Mouse (Mus musculus): ENCODE results near the gene Pdgfb. TPM values are rescaled to one million over a fixed set of nuclear protein-coding genes. Genes with fewer than 3 reads are reported as not detected.

Gene Pdgfb
- polyA plus RNA-seq, 1 experiment: 14.5 TPM

DNA sequence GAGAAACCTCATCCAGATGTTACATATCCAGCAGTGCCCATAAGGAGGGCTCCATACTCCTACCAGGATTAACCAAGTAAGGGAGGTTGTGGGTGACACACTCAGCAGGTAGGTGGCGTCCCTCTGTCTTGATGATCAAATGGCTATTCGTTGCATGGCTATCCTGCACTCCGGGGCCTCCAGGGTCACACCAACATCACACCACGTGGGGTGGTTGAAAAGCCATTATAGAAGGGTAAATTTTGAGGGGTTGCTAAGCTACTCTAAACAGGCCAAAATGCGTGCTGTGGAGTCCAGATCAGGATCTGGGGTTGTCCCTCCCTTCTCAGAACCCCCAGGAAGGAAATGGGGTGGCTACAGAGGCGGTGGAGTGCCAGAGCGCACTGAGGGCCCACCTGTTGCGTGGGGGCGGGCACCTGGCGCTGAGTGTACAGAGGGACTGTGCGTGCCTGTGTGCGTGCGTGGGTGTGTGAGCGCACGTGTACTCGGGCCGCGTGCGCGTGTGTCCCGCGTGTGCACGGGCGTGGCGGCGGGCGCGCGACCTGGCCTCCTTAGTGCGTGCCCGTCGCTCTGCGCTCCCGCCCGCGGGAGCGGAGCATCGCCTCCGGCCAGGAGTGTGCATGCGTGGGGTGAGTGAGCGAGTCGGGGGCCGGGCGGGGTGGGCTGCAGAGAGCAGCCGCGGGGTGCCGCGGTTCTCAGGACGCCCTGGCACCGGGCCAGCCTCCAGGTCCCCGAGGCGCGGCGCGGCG is 2.8 kb downstream of the Pdgfb start:
- H3K27ac ChIP-seq (ENCODE audit: insufficient read depth, low read length): no peak overlapping the region
- DNase-seq (ENCODE audit: low read depth in 1 of 2, low spot score in 2 of 2): no peak
- H3K27me3 ChIP-seq (ENCODE audit: control insufficient read depth, insufficient read depth, low read length): peaks cover 19% of the 10 kb centered on the region
- 2% methylated on average over 56 of the region's 56 CpGs for WGBS
- H3K4me3 ChIP-seq (ENCODE audit: extremely low read depth, insufficient read depth, insufficient read length): peak overlapping the region; percentile 60; the same call in 1 of the 2 replicates
- TF ChIP-seq POLR2A (IDR thresholded peaks at IDR 0.05; ENCODE audit: low read depth, low read length): no peak
- TF ChIP-seq CTCF (IDR thresholded peaks at IDR 0.05; ENCODE audit: extremely low read depth, insufficient read depth, insufficient read length, insufficient replicate concordance): no peak
- H3K4me1 ChIP-seq (ENCODE audit: control insufficient read depth, insufficient read depth, insufficient read length): peaks cover 10% of the 10 kb centered on the region; the same call in 1 of the 2 replicates
- no peaks in the 10 kb centered on the region for H3K36me3 ChIP-seq (ENCODE audit: control insufficient read depth, insufficient read depth, low read length)

DNA sequence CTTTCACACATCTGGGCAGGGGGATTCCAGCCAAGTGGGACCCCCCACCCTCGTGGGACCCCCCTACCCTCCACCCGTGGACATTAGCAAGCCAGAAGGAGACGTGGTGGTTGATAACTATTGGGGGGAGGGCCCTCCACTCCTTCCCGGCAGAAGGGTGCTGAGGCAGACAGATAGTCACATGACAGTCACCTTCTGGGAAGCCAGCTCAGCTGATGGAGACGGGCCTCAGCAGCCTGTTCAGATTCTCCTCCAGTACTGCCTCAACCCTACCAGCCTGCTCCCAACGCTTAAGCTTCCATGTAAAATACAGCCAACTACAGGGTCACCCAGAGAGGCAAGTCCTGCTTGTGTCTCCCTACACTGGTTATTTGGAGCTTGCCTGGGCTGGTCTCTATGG is 3.6 kb downstream of the Pdgfb start:
- Histone ChIP-seq H3K27me3 (ENCODE audit: control insufficient read depth, insufficient read depth, low read length) (peaks cover 19% of the 10 kb centered on the region), H3K27ac (ENCODE audit: insufficient read depth, low read length) (no peak overlapping the region), H3K36me3 (ENCODE audit: control insufficient read depth, insufficient read depth, low read length) (no peaks in the 10 kb centered on the region), H3K4me3 (ENCODE audit: extremely low read depth, insufficient read depth, insufficient read length) (no peak overlapping the region), H3K4me1 (ENCODE audit: control insufficient read depth, insufficient read depth, insufficient read length) (peaks cover 12% of the 10 kb centered on the region; the same call in 1 of the 2 replicates)
- WGBS: 54% methylated on average over 6 of the region's 6 CpGs
- TF ChIP-seq CTCF (IDR thresholded peaks at IDR 0.05; ENCODE audit: extremely low read depth, insufficient read depth, insufficient read length, insufficient replicate concordance) (no peak), POLR2A (IDR thresholded peaks at IDR 0.05; ENCODE audit: low read depth, low read length) (no peak)
- no peak for DNase-seq (ENCODE audit: low read depth in 1 of 2, low spot score in 2 of 2)

DNA sequence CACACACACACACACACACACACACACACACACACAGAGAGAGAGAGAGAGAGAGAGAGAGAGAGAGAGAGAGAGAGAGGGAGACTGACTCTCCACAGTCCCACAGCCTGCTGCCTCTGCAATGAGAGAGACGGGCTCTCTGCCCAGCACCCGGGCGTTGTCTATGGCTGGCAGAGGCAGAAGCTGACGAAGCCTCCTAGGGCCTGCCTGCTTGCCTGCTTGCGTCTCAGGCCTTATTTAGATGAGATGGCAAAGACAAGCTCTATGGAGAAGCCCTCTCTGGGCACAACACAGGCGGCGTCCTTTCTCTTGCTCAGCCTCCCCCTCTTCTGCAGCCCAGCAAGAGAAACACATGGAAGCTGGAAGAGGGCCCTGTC is 4.6 kb downstream of the Pdgfb start:
- 51% methylated on average over 7 of the region's 7 CpGs for WGBS
- 0 out of 2 replicates have a peak overlapping the region, but pooled peaks have one; percentile 25 for H3K27ac ChIP-seq (ENCODE audit: insufficient read depth, low read length)

DNA sequence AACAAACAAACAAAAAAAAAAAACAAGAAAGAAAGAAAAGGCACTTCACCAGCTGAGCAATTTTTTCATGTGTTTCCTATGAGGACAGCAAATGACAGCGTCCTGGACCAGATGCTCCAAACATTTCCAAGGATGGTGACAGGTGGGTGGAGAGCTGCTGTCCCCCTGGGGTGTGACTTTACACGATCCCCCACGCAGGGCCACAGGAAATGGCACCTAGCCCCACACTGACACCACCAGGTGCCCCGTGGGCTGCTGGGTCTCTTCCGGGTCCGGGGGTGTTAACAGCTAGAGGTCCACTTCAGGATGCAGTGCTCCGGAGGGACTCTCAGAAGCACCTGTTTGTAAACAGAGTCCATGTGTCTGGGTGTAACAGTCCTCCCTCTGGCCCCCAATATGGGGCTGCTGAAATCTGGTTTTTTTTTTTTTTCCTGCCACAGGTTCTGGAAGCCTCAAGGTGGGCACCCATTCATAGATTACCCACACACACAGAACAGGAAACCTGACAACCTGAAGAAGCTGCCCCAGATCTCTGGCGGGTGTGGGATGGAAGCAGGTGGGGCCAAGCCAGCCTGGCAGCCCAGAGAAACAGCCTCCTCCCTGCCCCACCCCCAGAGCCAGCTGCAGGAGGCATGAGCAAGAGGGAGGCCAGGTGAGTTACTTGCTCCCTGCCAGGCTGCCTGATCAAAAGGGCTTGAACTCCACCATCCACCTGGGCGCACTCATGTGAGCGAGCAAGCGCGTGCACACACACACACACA is 5.2 kb downstream of the Pdgfb start:
- DNase-seq (ENCODE audit: low read depth in 1 of 2, low spot score in 2 of 2): no peak
- H3K36me3 ChIP-seq (ENCODE audit: control insufficient read depth, insufficient read depth, low read length): no peaks in the 10 kb centered on the region
- 0 out of 2 replicates have a peak overlapping the region, but pooled peaks have one; percentile 25 for H3K27ac ChIP-seq (ENCODE audit: insufficient read depth, low read length)
- peaks cover 16% of the 10 kb centered on the region for H3K27me3 ChIP-seq (ENCODE audit: control insufficient read depth, insufficient read depth, low read length)
- TF ChIP-seq CTCF (IDR thresholded peaks at IDR 0.05; ENCODE audit: extremely low read depth, insufficient read depth, insufficient read length, insufficient replicate concordance): no peak
- H3K4me3 ChIP-seq (ENCODE audit: extremely low read depth, insufficient read depth, insufficient read length): no peak overlapping the region
- WGBS: 49% methylated on average over 12 of the region's 12 CpGs
- H3K4me1 ChIP-seq (ENCODE audit: control insufficient read depth, insufficient read depth, insufficient read length): peaks cover 13% of the 10 kb centered on the region

More for the DNA sequence above, 4.6 kb downstream of the Pdgfb start:
- DNase-seq (ENCODE audit: low read depth in 1 of 2, low spot score in 2 of 2): no peak
- Histone ChIP-seq H3K27me3 (ENCODE audit: control insufficient read depth, insufficient read depth, low read length) (peaks cover 19% of the 10 kb centered on the region), H3K4me3 (ENCODE audit: extremely low read depth, insufficient read depth, insufficient read length) (no peak overlapping the region), H3K4me1 (ENCODE audit: control insufficient read depth, insufficient read depth, insufficient read length) (peaks cover 13% of the 10 kb centered on the region), H3K36me3 (ENCODE audit: control insufficient read depth, insufficient read depth, low read length) (no peaks in the 10 kb centered on the region)
- TF ChIP-seq CTCF (IDR thresholded peaks at IDR 0.05; ENCODE audit: extremely low read depth, insufficient read depth, insufficient read length, insufficient replicate concordance): no peak
- TF ChIP-seq POLR2A (IDR thresholded peaks at IDR 0.05; ENCODE audit: low read depth, low read length): no peak

DNA sequence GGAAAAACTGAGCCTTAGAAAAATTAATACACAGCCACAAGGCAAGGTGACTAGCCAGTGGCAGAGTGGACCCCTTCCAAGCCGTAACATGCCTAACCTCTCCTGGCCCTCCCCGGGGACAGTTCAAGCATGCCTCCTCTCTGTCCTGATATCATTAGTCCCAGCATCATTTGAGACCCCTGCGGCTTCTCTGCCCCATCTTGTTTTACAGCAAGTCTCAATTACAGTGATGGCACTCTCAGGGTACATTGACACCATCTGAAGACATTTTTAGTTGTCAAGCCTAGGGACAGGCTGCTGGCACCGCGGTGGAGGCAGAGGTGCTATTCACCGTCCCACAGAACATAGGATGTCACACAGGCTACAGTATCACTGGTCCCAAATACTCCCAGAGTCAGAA is 6.3 kb downstream of the Pdgfb start:
- Histone ChIP-seq H3K27ac (ENCODE audit: insufficient read depth, low read length) (no peak overlapping the region), H3K27me3 (ENCODE audit: control insufficient read depth, insufficient read depth, low read length) (peaks cover 9% of the 10 kb centered on the region), H3K4me1 (ENCODE audit: control insufficient read depth, insufficient read depth, insufficient read length) (peaks cover 13% of the 10 kb centered on the region), H3K36me3 (ENCODE audit: control insufficient read depth, insufficient read depth, low read length) (no peaks in the 10 kb centered on the region), H3K4me3 (ENCODE audit: extremely low read depth, insufficient read depth, insufficient read length) (no peak overlapping the region)
- TF ChIP-seq CTCF (IDR thresholded peaks at IDR 0.05; ENCODE audit: extremely low read depth, insufficient read depth, insufficient read length, insufficient replicate concordance): no peak
- TF ChIP-seq POLR2A (IDR thresholded peaks at IDR 0.05; ENCODE audit: low read depth, low read length): no peak
- WGBS: 93% methylated on average over 6 of the region's 6 CpGs
- no peak for DNase-seq (ENCODE audit: low read depth in 1 of 2, low spot score in 2 of 2)

DNA sequence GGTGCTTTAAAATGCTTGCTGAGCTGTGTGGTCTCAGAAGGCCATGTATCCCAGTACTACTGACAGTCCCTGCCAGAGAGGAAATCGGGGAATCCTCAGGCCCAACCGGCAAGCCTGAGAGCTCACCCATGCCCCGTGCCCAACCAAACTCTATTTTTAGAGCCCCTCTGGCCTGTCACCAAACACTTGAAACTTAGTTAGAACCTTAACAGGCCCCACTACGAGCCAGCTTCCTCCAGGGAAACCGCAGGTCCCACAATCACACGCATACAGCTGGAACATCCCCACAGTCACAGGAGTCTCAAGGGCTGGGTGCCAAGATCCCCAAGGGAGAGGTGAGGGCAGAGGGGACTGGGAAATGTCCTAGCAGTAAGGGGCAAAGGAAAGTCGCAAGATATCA is 8.6 kb downstream of the Pdgfb start:
- Histone ChIP-seq H3K27ac (ENCODE audit: insufficient read depth, low read length) (no peak overlapping the region), H3K36me3 (ENCODE audit: control insufficient read depth, insufficient read depth, low read length) (no peaks in the 10 kb centered on the region)
- no peak for DNase-seq (ENCODE audit: low read depth in 1 of 2, low spot score in 2 of 2)

More for the DNA sequence above, 8.6 kb downstream of the Pdgfb start:
- TF ChIP-seq CTCF (IDR thresholded peaks at IDR 0.05; ENCODE audit: extremely low read depth, insufficient read depth, insufficient read length, insufficient replicate concordance): no peak
- TF ChIP-seq POLR2A (IDR thresholded peaks at IDR 0.05; ENCODE audit: low read depth, low read length): no peak
- WGBS: 9% methylated on average over 7 of the region's 7 CpGs
- Histone ChIP-seq H3K4me3 (ENCODE audit: extremely low read depth, insufficient read depth, insufficient read length) (no peak overlapping the region), H3K4me1 (ENCODE audit: control insufficient read depth, insufficient read depth, insufficient read length) (peaks cover 3% of the 10 kb centered on the region; the same call in 1 of the 2 replicates), H3K27me3 (ENCODE audit: control insufficient read depth, insufficient read depth, low read length) (peaks cover 1% of the 10 kb centered on the region)

All from spleen, adult 2 months (tissue).